Mouse (Mus musculus) lung, postnatal 0 days (tissue): ENCODE data around the gene Rps7. TPM values are rescaled to one million over a fixed set of nuclear protein-coding genes. Genes with fewer than 3 reads are reported as not detected.

Experiments used
- ATAC-seq: fragments of 200-750 bp; cut with Nextera tagmentation; 2 replicates; pipeline ENCODE4 v1.8.0; 2017; ENCODE audit warnings: moderate library complexity
- DNase-seq: peaks from one replicate; pipeline ENCODE4 v3.0.0-alpha.2; 2016; ENCODE audit warnings: low spot score
- H3K27ac ChIP-seq: fragments of 300-500 bp; sonication (generic); 2 replicates; pipeline ENCODE4 v1.5.1; 2014; ENCODE audit warnings: antibody characterized with exemption, mild to moderate bottlenecking, low read length, mixed read lengths
- H3K27me3 ChIP-seq: fragments of 300-500 bp; sonication (generic); replicated peaks from 2 replicates; pipeline ENCODE4 v1.6.1; 2014; ENCODE audit warnings: low read length, mixed read lengths; ENCODE audit not compliant: insufficient read depth
- H3K36me3 ChIP-seq: fragments of 300-500 bp; sonication (generic); 2 replicates; pipeline ENCODE4 v1.6.1; 2014; ENCODE audit warnings: low read length, mixed read lengths; ENCODE audit not compliant: insufficient read depth
- H3K4me1 ChIP-seq: fragments of 300-500 bp; sonication (generic); 2 replicates; pipeline ENCODE4 v1.6.1; 2014; ENCODE audit warnings: antibody characterized with exemption, low read depth, low read length, mixed read lengths; ENCODE audit not compliant: insufficient read depth
- H3K4me2 ChIP-seq: fragments of 300-500 bp; sonication (generic); replicated peaks from 2 replicates; pipeline ENCODE4 v1.6.1; 2014; ENCODE audit warnings: low read depth, mild to moderate bottlenecking, low read length, moderate library complexity, mixed read lengths
- H3K4me3 ChIP-seq: fragments of 300-500 bp; sonication (generic); 2 replicates; pipeline ENCODE4 v1.5.1; 2014; ENCODE audit warnings: low read depth, low read length
- H3K9ac ChIP-seq: fragments of 300-500 bp; sonication (generic); replicated peaks from 2 replicates; pipeline ENCODE4 v1.6.1; 2014; ENCODE audit warnings: low read depth, mild to moderate bottlenecking
- H3K9me3 ChIP-seq: fragments of 300-500 bp; sonication (generic); 2 replicates; pipeline ENCODE4 v1.6.1; 2016; ENCODE audit warnings: low read length, mixed read lengths
- CTCF ChIP-seq: IDR thresholded peaks from 2 replicates; pipeline ENCODE4 v1.5.1; 2016; ENCODE audit warnings: antibody characterized with exemption, mild to moderate bottlenecking
- EP300 ChIP-seq: IDR thresholded peaks from 2 replicates; pipeline ENCODE4 v1.6.1; 2016; ENCODE audit warnings: antibody characterized with exemption, mild to moderate bottlenecking, control low read depth
- WGBS: fragments of 180-500 bp; shearing (Covaris S2); extraction: QIAGEN DNeasy Blood & Tissue Kit; methylation state at CpG from one replicate; pipeline ENCODE4 v1.1.7; 2014; 5-methylcytosine and 5-hydroxymethylcytosine counted together
- polyA plus RNA-seq: library from polyadenylated mRNA; unstranded; fragments of >200 nt; fragmentation: Nextera tagmentation; extraction: Ambion mirVana; gene quantifications from 2 replicates; pipeline ENCODE4 v1.2.1, GENCODE M21; 2015

Rps7 gene
- polyA plus RNA-seq, 1 experiment from 2014 or later: 592 TPM

DNA sequence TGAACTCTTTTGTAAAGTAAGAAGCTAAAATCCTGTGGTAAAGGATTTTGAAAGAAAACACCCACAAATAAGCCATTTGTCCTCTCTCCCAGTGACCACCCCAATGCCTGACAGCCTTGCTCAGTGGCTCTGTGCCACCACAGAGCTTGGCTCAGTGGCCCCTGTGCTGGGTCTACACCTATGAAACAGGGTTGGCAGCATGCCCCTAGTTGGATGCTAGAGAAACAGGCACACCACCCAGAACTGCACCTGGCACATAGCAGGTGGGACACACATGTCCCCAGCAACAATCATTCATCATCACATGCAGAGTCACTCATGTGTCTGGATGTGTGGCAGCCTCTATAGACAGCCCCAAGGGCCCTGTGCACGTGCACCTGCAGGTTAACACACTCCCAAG is 32.3 kb downstream of the Rps7 start:
- DNase-seq: no peak
- Histone ChIP-seq H3K27me3 (no peaks in the 10 kb centered on the region), H3K27ac (no peak overlapping the region), H3K4me2 (no peak overlapping the region), H3K4me3 (no peak overlapping the region), H3K9me3 (no peaks in the 10 kb centered on the region), H3K4me1 (no peaks in the 10 kb centered on the region), H3K9ac (no peak overlapping the region), H3K36me3 (no peaks in the 10 kb centered on the region)
- 58% methylated on average over 1 of the region's 1 CpGs for WGBS
- no peak for ATAC-seq
- TF ChIP-seq CTCF: no peak
- no peak for TF ChIP-seq EP300

DNA sequence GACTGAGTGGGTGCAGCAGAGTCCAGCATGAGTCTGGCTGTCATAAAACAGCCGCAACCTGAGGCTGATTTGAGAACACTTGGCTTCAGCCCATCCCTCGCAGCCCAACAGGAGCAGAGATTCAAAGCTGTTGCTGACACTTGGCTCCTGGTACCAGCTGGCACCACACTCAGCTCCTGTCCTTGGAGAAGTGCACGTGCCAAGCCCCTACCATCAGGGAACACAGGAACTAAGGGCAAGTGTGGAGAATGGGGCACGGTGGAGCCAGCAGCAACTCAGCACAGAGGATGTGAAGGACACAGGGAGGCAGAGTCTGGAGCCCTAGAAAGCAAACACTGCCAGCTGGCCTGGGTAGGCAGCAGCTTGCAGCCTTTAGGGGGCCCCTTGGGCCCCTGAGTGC is 33.5 kb downstream of the Rps7 start:
- DNase-seq: no peak
- WGBS: 18% methylated on average over 4 of the region's 4 CpGs
- Histone ChIP-seq H3K9me3 (no peaks in the 10 kb centered on the region), H3K27ac (no peak overlapping the region), H3K27me3 (no peaks in the 10 kb centered on the region), H3K4me2 (no peak overlapping the region), H3K4me3 (no peak overlapping the region), H3K36me3 (no peaks in the 10 kb centered on the region), H3K4me1 (no peaks in the 10 kb centered on the region), H3K9ac (no peak overlapping the region)
- no peak for TF ChIP-seq EP300
- TF ChIP-seq CTCF: no peak
- ATAC-seq: no peak

DNA sequence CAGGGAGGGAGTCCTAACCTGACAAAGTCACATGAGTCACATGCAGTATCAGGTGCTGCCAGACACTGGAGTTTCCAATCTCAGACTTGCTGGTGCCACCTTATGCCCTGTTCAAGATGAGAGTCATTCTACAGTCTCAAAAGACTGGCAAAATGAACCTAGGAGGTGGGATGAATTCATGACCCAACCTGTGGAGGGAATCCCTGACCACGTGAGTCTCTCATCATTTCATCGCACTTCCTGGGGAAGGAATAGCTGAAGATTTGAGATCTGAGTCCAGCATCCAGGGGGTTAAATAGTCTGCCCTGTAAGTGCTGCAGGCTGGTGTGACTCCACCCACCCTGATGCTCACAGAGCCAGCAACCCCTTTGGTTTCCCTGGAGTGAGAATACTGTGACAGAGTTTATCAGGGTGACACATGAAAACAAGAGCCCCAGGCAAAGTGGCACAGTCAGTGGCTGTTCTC is 37.2 kb downstream of the Rps7 start:
- no peaks in the 10 kb centered on the region for H3K4me1 ChIP-seq

DNA sequence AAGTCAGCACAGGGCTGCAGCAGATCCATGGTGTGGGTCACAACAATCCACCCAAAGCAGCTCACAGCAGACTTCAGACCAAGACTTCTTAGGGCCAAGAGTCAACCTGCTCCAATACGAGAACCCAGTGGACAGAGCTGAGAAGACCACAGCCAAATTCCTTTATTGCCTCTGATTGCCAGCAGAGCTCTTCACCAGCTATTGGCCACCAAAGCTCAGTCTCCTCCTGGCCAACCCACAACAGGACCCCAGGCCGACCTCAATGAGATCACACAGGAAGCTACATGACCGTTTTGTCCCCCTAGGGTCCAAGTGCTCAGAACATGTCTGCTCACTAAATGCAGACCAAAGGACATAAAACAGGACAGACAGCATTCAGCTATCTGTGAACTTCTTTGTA is 37.6 kb downstream of the Rps7 start:
- H3K36me3 ChIP-seq: no peaks in the 10 kb centered on the region
- H3K9ac ChIP-seq: no peak overlapping the region
- no peaks in the 10 kb centered on the region for H3K4me1 ChIP-seq
- WGBS: 41% methylated on average over 3 of the region's 3 CpGs
- no peak overlapping the region for H3K4me3 ChIP-seq
- no peak for TF ChIP-seq EP300
- TF ChIP-seq CTCF: no peak
- no peak overlapping the region for H3K4me2 ChIP-seq
- no peak for ATAC-seq
- no peaks in the 10 kb centered on the region for H3K9me3 ChIP-seq
- H3K27ac ChIP-seq: no peak overlapping the region
- DNase-seq: no peak
- no peaks in the 10 kb centered on the region for H3K27me3 ChIP-seq

More for the DNA sequence above, 37.2 kb downstream of the Rps7 start:
- DNase-seq (no peak), ATAC-seq (no peak)
- 52% methylated on average over 2 of the region's 2 CpGs for WGBS
- Histone ChIP-seq H3K36me3 (no peaks in the 10 kb centered on the region), H3K9me3 (no peaks in the 10 kb centered on the region), H3K27me3 (no peaks in the 10 kb centered on the region), H3K4me2 (no peak overlapping the region), H3K4me3 (no peak overlapping the region), H3K9ac (no peak overlapping the region), H3K27ac (no peak overlapping the region)
- no peak for TF ChIP-seq EP300
- TF ChIP-seq CTCF: no peak

DNA sequence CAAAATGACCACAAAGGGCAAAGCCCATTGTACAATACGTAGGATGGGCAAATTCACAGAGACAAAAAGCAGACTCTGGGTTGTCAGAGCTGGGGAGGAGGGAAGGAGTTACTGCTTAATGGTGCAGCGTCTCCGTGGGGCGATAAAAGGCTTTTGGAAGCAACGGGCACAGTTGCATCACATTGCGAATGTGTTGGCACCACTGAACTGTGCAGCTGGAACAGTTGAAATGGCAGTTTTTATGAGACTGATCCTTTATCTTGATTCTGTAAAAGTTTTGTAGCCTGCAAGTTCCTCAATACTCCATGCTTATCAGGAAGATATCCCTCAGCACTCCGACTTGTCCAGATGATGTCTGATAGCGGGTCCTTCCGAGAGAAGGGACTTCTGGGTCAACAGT is 38.1 kb downstream of the Rps7 start:
- H3K4me3 ChIP-seq: no peak overlapping the region
- H3K27me3 ChIP-seq: no peaks in the 10 kb centered on the region
- no peaks in the 10 kb centered on the region for H3K9me3 ChIP-seq
- no peak overlapping the region for H3K27ac ChIP-seq
- H3K36me3 ChIP-seq: no peaks in the 10 kb centered on the region
- H3K9ac ChIP-seq: no peak overlapping the region
- no peak for DNase-seq
- H3K4me1 ChIP-seq: no peaks in the 10 kb centered on the region
- TF ChIP-seq EP300 (no peak), CTCF (no peak)
- 57% methylated on average over 9 of the region's 9 CpGs for WGBS
- ATAC-seq: no peak
- no peak overlapping the region for H3K4me2 ChIP-seq

- no peak for TF ChIP-seq CTCF
- no peak for TF ChIP-seq EP300
- Histone ChIP-seq H3K4me1 (no peaks in the 10 kb centered on the region), H3K4me3 (no peak overlapping the region), H3K9me3 (no peaks in the 10 kb centered on the region), H3K36me3 (no peaks in the 10 kb centered on the region), H3K9ac (no peak overlapping the region), H3K27me3 (no peaks in the 10 kb centered on the region), H3K4me2 (no peak overlapping the region), H3K27ac (no peak overlapping the region)
- no peak for ATAC-seq
- no peak for DNase-seq
Observed at GRCm38 (mm10) chr12:28596851-28597250, 38.9 kb downstream of the Rps7 start.

DNA sequence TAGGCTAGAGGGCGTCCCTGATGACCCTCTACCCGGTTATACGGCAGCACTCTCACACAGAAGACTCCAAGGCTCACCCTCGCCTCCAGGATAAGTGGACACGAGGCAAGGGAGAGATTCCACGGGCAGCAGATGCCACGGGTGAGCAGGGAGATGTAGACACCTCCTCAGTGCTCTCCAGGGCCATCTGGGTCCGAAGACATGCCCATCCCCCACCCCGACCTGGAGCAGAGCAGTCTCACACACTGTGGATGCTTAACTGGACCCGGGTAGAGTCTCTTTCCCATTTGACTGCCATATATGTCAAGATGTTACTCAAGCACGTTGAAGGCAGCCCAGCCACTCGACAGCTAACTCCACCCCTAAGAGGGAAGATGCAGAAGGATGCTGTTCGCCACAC is 45.3 kb downstream of the Rps7 start:
- 42% methylated on average over 13 of the region's 13 CpGs for WGBS
- H3K36me3 ChIP-seq: no peaks in the 10 kb centered on the region
- TF ChIP-seq CTCF (no peak), EP300 (no peak)

More for the DNA sequence above, 45.3 kb downstream of the Rps7 start:
- no peak overlapping the region for H3K27ac ChIP-seq
- no peaks in the 10 kb centered on the region for H3K27me3 ChIP-seq
- no peak overlapping the region for H3K4me3 ChIP-seq
- no peaks in the 10 kb centered on the region for H3K9me3 ChIP-seq
- H3K9ac ChIP-seq: no peak overlapping the region
- no peak overlapping the region for H3K4me2 ChIP-seq
- ATAC-seq (no peak), DNase-seq (no peak)
- no peaks in the 10 kb centered on the region for H3K4me1 ChIP-seq
